Mouse (Mus musculus): ENCODE data around the gene Gm10644. TPM values are rescaled to one million over a fixed set of nuclear protein-coding genes. Genes with fewer than 3 reads are reported as not detected.

Gene Gm10644
- total RNA-seq, 2 experiments from 2014 or later = 0.44 to 0.87 TPM

DNA sequence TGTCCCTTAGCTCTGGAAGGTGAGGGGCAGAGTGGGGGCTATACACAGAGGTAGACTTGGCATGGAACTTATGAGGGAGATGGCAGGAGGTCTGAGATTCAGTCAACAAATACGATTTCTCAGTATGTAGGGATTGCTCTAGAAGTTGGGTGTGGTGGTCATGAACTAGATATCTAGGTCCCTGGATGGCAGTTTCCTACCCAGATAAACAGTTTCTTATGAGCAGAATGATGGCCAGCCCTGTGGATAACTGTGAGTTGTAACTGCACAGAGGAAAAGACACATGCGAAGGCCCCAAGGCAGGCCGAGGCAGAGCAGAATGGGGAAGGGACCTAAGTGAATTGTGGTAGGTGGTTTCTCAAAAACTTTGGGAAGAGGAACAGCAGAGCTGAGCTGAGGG, 40.8 kb downstream of the Gm10644 start:
- no peak for DNase-seq (ENCODE audit: low spot score in 2 of 2)
- no peak for TF ChIP-seq CTCF (conservative IDR thresholded peaks at IDR 0.05)
- Histone ChIP-seq H3K27ac (peak overlapping the region; percentile 92), H3K4me3 (no peak overlapping the region)

DNA sequence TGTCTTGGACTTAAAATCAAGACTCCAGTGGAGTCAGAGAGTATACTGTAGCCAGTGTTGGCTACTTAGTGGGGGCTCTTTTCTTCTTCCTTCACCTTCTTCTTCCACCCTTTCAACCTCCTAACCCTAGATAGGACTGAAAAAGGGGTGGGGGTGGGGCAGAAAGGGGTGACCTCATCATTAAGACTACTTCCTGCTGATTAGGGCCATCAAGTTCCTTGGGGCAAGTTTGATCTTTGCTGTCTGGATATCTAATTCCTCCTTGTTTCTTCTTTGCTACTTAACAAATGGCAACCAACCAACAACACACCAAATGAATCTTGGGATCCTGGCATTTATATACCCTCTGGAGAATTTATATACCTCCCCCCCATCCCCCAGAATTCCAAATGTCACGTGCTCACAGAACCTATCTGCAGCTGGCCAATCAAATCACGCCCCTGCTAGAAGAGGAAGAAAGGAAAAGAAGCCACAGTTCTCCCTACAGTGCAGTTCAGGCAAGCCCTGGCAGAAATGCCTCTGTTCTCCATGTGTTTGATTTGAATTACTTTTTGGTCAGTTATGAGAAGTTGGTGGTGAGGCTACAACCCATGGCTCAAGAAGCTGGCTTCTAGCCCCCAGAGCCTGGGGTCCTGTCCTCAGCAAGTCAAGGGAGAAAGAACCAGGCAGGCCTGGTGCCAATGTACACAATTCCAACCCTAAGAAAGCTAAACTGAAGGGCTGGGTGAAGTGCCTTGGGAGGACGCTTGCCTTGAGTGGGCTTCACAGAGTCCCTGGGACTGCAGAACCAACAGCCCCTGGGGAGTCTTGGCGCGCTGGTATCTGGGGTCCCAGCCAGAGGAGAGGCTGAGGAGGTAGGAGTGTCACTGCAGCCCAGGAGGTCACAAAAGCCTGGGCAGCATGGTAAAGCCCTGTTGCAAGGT, 42.9 kb downstream of the Gm10644 start:
- DNase-seq (ENCODE audit: low spot score in 2 of 2) = no peak
- no peak for TF ChIP-seq CTCF (conservative IDR thresholded peaks at IDR 0.05)
- Histone ChIP-seq H3K27ac (peak overlapping the region; percentile 6; the same call in 1 of the 2 replicates), H3K4me3 (no peak overlapping the region)

DNA sequence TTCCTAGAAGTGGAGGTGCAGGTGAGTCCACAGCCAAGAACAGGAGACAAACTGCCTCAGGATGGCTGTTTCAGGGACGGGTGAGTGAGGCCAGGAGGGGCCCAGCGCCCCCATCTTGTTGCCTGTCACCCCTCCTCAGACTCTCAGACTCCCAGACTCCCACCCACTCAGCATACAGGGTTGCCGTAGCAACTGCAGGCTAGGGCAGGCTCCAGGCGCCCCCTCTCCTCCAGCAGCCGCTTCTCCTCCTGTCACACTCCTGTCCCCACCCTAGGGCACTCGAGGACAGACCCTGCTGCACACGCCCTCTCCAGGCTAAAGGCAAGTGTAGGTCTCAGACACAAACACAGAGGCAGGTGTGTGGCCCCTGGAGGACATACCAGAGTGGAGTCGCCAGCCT, 45.7 kb downstream of the Gm10644 start:
- Histone ChIP-seq H3K27ac (peak overlapping the region; percentile 84), H3K4me3 (peak overlapping the region; percentile 34)
- no peak for TF ChIP-seq CTCF (conservative IDR thresholded peaks at IDR 0.05)
- DNase-seq (ENCODE audit: low spot score in 2 of 2) = peak; percentile 56 to 58

DNA sequence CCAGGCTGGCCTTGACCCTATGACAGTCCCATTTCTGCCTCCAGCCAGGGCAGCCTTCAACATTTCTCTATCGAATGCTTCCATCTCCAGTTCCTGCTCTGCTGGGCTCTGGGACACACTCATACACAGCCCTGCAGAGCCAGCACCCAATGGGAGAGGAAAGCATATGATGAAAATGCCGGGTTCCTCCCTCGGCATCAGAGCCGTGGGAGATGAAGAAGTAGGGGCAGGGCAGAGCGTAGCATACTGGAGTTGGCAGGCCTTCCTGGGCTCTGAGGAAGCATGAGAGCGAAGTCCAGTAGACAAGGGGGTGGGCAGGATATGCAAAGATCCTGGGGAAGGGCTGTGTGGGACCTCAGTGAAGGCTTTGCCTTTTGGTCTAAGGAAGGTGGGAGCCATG, 46.4 kb downstream of the Gm10644 start:
- DNase-seq (ENCODE audit: low spot score in 2 of 2) = no peak
- peak overlapping the region; percentile 22; the same call in 1 of the 2 replicates for H3K4me3 ChIP-seq
- H3K27ac ChIP-seq = peak overlapping the region; percentile 84
- no peak for TF ChIP-seq CTCF (conservative IDR thresholded peaks at IDR 0.05)

DNA sequence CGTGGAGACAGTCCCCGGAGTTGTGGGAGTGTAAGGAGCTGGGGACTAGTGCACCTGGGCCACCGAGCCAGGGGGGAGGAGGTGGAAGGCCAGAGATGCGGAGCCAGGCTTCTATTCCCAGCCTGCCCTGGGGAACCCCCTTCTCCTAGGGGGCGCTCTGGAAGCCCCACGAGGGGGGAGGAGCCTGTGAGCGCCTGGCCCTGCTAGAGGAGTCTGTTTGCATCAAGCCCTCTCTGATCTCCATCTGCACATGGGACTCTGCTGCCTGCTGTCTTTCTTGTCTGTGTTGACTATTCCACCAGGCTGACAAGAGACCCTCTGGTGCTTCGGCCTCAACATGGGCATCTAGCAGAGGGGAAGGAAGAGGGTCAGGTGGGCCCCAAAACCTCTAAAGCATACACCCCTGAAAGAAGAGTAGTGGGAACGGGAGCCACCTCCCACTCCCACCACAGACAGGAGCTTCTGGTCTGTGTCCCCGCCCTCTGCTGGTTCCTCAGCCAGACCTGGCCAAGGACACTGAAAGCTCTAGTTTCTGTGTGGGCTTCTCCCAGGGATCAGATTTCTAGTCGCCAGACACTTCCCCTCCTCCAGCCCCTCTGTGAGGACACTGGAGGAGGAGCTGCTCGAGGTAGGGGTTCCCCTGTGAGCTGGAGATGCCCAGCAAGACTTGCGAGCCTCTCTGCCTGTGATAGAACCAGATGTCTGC, 51.9 kb downstream of the Gm10644 start:
- peak overlapping the region; percentile 51; the same call in 1 of the 2 replicates for H3K27ac ChIP-seq
- H3K4me3 ChIP-seq = peak overlapping the region; percentile 84
- TF ChIP-seq CTCF (conservative IDR thresholded peaks at IDR 0.05) = peak; percentile 64
- peak; percentile 57 to 73 for DNase-seq (ENCODE audit: low spot score in 2 of 2)

DNA sequence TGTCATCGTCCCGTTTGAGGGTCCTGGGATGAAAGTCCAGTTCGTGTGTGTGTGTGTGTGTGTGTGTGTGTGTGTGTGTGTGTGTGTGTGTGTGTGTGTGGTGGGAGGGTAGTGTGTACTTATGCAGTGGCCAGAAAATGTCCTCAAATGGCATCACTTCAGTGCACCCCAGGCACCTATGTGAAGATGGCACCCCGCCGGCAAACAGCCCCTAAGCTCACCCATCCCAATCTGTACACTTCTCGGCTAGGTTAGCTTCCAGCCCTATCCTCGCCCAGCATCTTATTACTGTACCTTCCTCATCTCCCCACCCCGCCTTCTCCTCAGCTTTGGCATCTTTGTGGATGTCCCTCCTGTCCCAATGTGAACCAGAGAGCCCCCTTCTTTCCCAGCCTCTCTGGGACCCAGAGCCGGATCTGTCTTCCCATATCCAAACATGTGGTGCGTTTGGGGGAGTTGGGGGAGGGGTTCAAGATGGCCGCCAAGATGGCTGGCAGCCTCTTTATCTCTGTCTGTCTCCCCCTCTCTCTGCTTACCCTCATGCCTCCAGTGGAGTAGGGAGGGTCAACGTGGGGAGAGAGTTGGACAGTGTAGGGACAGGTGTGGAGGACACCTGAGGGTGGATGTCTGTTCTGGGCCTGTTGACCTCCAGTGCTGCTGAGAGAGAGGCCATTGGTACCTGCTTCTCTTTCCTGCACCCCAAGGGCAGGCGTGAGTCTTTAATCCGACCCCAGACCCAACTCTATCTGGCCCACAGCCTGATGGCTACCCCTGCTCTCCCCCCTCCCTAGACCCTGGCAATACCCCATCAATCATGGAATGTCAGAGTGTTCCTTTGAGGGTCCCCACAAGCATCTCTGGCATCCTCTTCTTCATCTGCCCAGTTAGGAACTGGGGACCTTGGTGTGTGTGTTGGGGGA, 53.2 kb downstream of the Gm10644 start:
- DNase-seq (ENCODE audit: low spot score in 2 of 2) = peak in 1 of 2 experiments; percentile 52
- Histone ChIP-seq H3K4me3 (peak overlapping the region; percentile 84), H3K27ac (peak overlapping the region; percentile 98)
- TF ChIP-seq CTCF (conservative IDR thresholded peaks at IDR 0.05) = no peak

DNA sequence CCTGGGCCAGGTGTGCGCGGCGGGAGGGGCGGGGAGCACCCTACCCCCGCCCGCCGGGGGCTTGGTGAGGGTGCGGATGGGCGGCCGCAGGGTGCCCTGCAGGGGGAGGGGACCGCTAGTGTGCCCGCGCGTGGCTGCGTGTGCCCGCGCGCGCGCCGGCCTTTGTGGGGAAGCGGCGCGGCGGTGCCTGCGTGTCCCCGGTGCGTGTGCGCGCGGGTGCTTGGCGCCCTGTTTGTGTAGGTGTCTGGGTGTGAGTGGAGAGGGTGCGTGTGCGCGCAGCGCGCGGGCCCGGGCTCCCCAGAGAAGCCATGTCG, 54.1 kb downstream of the Gm10644 start:
- DNase-seq (ENCODE audit: low spot score in 2 of 2) = peak; percentile 79 to 85
- H3K4me3 ChIP-seq = peak overlapping the region; percentile 84
- no peak for TF ChIP-seq CTCF (conservative IDR thresholded peaks at IDR 0.05)
- peak overlapping the region; percentile 98 for H3K27ac ChIP-seq

DNA sequence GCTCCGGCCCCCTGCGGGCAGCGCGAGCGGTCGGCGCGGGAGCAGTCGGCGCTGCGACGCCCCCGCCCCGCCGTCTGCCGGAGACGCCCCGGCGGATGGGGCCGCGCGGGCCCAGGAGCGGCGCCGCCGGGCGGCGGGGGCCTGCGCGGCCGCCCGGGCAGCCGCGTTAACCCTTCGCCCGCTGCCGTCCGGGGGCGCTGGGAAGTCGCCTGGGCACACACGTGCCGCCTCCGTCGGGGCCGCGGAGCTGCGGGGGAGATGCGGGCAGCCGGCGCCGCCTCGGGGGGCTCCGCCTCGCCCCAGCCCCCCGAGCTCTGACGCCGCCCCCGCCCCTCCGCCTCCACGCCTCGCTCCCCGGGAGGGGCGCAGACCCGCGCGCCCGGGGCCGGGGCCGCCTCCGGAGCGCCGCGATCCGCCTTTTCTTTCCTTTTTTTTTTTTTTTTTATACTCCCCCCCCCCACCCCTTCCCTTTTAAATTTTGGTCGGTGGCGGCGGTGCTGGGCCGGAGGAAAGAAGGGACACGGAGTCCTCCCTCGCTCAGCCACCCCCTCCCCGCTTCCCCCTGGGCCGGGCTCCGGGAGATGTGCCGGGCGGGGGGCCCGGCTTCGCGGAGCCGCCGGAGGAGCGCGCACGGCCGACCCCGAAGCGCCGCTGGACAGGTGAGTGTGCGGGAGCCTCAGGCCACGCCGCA, 54.6 kb downstream of the Gm10644 start:
- no peak for DNase-seq (ENCODE audit: low spot score in 2 of 2)
- Histone ChIP-seq H3K4me3 (peak overlapping the region; percentile 84), H3K27ac (peak overlapping the region; percentile 98)
- no peak for TF ChIP-seq CTCF (conservative IDR thresholded peaks at IDR 0.05)

DNA sequence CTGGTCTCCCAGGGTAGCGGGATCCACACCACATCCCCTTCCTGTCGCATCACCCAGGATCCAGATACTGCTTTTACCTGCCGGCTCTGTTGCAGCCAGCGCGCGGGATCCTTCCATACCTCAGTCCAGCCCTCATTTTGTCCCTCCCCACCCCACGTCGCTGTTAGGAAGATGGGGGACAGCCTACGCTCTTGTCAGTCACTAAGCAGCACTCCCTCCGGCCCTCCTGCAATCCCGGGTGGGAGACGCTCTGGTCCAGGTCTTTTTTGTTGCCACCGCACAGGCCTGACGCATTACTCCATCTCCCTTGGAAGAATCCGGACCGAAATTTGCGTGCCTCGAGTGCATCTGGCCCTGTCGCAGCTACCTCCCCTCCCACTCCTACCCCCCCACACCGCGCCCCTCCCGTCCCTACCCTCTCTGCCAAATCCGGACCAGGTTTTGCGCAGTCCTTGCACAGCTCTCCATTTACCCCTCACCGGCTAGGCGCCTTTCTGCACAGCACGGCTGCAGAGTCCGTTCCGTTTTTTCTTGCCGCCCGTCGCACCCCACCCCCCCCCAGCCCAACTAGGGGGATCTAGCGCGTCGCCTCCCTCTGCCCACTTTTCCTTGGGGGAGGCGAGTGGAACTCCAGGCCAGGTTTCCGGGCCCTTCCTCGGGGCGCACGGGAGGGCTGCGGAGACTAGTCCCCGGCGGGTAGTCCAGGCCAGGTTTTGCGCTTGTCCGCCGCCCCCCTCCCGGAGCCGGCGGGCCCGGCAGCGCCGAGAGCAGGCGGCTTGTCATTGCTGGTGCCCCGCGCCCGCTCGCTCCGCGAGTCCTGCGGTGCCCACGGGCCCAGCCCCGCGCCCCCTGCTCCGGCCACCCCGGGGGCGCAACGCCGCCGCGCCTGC, 55.4 kb downstream of the Gm10644 start, which contains the start of gene Adgrl1:
Gene Adgrl1, plus strand, starts transcription at position 743 of the 890 bp plus-strand sequence.
- Histone ChIP-seq H3K27ac (peak within 1 kb of the TSS; percentile 98), H3K4me3 (peak within 1 kb of the TSS; percentile 84)
- no peak for TF ChIP-seq CTCF (conservative IDR thresholded peaks at IDR 0.05)
- DNase-seq (ENCODE audit: low spot score in 2 of 2) = peak; percentile 93 to 97

DNA sequence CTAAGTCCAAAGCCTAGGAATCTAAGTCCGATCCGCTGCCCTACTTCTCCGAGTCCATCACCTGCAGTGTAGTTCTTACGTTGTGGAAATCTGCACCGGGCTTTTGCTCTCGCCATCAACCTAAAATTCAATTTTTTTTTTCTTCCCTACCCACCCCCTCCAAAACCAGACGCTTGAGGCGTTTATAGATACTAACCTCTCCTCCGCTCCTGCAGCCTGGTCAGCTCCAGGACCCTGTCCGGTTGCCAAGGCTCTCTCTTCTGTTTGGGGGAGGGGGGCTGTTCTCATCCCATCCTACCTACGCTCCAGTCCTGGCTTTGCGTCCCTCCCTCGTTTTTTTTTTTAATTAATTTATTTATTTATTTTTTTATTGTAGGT, 56.0 kb downstream of the Gm10644 start:
- TF ChIP-seq CTCF (conservative IDR thresholded peaks at IDR 0.05) = no peak
- DNase-seq (ENCODE audit: low spot score in 2 of 2) = peak; percentile 57 to 64
- peak overlapping the region; percentile 98 for H3K27ac ChIP-seq
- H3K4me3 ChIP-seq = peak overlapping the region; percentile 84

DNA sequence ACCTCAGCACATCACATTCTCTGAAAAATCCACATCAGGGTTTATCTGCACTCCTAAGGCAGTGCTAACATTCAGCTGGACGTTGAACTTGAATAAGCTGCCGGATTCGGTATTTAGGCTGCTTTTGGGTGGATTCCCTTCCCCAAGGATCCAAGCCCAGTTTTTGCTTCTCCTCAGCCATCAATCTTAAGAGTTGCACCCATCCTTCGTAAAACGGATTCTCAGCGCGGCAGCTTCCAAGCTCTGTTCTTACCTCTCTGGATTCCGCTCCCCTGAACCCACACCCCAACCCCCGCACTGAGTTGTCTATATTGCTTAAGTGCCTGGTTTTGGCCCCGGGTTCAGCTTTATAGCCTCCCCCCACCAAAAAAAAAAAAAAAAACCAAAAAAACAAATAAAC, 56.5 kb downstream of the Gm10644 start:
- no peak for TF ChIP-seq CTCF (conservative IDR thresholded peaks at IDR 0.05)
- peak overlapping the region; percentile 84 for H3K4me3 ChIP-seq
- no peak for DNase-seq (ENCODE audit: low spot score in 2 of 2)
- H3K27ac ChIP-seq = peak overlapping the region; percentile 98
